Mouse (Mus musculus) cerebellum, postnatal 14 days (tissue): ENCODE data around the gene Emc9.

Source experiments
- DNase-seq, 2 experiments: peaks; one replicate each; pipeline ENCODE4 v3.0.0; 2021; ENCODE audit warnings: mixed read lengths in 2 of 2

Gene Emc9

DNA sequence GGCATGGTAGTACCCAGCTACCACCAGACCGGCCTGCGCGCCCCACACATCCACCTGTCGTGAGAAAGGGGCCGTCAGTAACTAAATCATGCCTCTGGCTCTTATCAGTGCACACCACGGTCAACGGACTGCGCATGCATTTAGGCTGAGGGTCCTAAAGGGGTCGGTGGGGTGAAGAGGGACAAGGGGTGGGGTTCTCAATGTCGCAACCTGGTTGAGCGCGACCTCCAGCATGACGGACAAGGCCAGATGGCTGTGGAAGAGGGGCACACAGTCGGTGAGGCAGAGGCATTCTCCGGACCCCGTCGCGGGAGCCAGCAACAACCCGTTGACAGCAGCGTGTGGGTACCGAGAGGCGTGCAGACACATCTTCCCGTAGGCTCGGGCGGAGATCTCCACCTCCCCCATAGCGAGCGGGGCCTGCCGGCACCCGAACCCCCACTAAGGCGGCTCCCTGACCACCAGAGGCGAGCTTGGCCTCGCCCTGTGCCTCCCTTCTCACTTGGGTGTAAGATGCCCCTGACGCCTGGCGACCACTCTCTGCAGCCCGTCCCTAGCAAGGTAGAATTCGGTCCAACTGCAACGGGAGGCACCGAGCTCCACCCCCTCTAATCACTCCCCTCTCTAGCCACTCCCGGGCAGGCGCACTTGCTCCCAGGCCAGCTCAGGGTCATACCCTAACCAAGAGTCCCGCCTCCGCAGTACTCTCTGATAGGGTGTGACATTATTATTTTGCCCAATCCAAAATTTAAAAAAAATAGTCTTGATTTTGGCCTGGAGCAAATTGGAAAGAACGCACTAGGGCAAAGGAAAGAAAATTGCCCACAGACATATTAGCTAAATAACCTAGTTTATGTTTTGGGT lies at the start of gene Emc9:
Emc9 (minus strand) TSS at position 601 of the 864 bp plus-strand sequence.
- DNase-seq = peak; percentile 79 to 81

DNA sequence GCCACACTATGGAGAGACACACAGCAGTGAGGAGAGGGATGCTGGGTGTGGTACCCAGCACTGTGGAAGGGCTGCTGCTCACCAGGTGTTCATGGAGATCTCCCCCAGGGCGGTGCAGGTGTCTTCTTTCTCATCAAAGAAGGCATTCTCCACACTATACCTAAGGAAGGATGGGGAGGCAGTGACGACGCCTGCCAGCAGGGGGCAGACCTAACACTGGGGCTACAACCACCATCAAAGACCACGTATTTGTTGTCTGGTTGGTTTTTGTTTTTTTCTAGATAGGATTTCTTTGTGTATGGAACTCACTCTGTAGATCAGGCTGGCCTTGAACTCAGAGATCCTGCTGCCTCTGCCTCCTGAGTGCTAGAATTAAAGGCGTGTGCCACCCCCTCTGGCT lies 44.2 kb upstream of the Emc9 start:
- peak; percentile 37 to 68 for DNase-seq

DNA sequence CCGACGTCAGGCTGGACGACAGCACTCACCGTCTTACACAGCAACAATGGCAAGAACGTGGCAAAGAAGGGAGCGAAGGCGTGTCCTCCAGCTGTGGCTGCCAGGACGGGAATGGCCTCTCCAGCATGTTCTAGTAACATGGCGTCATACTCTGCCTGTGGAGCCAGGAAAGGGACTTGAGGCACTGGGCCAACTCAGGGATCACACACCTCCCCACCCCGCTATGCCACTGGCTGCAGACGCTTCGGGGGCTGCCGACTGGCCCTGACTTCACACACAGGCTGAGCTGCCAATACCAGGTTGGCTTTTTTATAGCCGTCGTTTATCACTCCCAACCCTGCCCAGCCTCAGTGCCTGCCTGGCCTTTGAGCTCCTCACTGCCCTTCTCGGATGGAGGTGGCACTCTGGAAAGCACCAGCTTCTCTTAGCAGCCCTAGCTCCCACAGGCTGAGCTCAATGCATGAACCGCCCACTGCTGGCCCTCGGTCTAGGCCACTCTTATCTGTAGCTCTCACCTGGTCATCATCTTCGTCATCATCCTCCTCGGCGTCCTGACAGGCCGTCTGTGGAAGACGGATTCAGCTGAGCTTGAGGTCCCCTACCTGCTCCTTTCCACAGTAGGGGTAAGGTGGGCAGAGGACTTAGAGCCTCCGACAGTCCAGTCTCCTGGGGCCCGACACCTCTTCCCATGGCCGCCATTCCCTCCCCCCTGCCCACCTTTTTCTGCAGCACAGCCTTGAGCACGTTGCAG lies 43.1 kb upstream of the Emc9 start:
- DNase-seq = no peak

DNA sequence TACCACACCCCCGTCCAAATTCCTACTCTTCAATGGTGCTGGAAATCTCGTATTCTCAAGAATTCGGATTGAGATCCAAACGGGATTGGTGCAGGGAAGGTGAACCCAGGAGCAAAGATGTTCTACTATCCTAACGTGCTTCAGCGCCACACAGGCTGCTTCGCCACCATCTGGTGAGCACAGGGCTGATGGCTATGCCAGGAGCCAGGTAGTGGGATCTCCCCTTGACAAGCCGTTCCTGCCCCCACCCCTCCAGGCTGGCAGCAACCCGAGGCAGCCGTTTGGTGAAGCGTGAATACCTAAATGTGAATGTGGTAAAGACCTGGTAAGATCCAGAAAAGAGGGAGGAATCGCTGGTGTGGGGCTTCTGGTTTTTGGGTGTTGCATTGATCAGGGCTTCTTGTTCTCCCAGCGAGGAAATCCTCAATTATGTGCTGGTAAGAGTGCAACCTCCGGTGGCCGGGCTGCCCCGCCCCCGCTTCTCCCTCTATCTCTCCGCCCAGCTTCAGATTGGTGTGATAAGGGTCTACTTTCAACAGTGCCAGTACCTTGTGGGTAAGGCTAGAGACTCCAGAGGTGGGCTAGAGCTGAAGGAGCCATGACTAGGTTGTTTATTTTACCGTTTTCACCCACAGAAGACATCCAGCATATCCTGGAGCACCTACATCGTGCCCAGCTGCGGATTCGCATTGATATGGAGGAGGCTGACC lies 33.5 kb upstream of the Emc9 start:
- peak; percentile 70 to 81 for DNase-seq

DNA sequence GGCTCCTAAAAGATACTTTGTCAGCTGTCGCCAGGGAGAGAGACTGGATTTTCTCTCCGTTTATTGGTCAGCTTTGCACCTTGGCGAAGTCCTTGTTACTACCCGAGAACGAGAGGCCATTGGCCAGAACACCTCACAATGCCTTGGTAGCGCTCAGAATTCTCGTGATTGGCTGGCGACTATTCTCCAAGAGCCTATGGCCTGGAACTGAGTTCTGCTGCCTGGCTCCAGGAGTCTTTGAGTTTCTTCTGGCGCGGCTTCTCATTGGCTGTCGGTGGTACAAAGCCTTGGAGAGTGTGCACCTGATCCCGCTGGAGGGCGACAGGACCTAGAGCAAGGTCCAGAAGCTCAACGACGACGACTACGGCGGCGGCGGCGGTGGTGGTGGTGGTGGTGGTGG lies 32.7 kb upstream of the Emc9 start, which contains the start of gene Rec8:
Rec8 (plus strand) TSS at position 216 of the 400 bp plus-strand sequence.
- DNase-seq = peak; percentile 72 to 78

DNA sequence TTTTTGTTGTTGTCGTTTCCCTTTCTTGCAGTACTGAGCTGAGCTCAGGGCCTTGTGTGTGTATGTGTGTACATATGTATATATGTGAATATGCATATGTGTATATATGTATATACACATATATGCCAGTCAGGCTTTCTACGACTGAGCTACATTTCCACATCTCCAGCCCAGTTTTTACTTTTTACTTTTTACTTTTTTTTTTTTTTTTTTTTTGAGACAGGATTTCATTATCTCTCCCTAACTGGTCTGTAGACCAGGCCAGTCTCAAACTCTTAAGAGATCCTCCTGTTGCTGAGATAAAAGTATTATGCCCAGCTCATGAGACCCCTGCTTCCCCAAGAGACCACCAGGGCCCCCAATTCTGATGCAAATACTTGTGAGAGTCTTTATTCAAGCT lies 31.7 kb upstream of the Emc9 start:
- DNase-seq = no peak

DNA sequence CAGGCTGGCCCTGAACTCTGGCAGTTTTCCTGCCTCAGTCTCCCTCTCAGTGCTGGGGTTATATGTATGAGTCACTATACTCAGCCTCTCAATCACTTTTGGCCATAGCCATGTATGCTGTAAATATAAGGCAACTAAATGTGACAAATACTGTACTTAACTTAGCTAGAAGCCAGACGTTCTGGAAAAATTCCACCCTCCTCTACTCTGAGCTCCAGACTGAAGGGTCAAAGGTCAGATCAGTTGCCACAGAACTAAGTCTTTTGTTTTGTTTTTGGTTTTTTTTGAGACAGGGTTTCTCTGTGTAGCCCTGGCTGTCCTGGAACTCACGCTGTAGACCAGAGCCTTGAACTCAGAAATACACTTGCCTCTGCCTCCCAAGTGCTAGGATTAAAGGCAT lies 30.8 kb upstream of the Emc9 start:
- DNase-seq = no peak

DNA sequence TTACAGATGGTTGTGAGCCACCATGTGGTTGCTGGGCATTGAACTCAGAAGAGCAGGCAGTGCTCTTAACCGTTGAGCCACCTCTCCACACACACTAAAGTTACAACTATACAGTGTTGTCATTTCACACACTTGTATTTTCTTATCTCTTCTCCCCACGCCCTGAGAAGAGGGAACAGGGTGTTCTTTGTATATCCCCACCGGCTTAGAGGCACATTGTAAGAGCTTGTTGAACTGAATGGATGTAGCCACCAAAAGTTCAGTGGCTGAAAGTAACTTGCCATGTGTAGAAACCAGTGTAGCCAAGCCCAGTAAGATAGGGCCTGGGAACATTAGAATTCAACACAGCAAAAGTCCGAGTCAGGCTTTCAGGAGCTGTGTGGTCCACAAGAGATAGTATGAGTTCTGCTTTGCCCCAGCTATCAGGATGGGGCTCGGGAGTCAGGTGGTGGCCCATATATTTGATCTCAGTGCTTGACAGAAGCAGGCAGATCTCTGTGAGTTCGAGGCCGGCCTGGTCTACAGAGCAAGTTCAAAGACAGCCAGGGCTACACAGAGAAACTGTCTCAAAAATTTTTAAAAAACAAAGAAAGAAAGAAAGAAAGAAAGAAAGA lies 29.6 kb upstream of the Emc9 start:
- no peak for DNase-seq

DNA sequence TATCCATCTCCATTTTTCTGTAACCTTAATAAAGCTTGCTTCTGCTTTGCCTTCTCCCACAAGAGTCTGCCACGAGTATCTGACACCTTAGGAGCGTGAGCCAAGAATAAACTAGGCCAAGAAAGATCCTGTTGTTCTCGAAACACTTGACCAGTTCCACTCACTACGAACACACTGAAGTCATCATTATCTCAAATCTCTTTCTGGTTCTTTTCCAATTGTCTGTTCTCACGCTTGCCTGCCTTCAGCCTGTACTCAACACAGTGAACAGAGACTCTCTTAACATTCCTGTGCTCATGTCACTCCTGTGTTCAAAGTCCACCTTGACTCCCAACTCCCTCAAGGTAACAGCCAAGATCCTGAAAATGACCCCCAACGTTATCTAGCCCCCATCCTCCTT lies 28.2 kb upstream of the Emc9 start:
- DNase-seq = no peak

DNA sequence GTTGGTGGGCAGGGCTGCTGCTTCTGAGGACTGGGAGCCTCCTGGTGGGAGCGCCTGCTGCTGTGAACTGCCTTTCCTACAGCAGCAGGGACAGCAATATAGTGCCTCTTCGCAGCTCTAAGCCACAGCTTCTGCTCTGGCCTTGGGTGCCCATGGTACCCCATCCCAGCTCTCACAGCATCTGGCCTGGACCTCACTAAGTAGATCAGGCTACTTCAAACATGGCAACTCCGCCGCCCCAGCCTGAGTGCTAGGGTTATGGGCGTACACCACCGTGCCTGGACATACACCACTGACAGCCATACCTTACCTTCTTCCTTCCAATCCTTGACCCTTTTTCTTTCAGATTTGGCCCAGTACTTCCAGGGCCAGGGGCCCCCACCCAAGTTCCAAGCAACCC lies 23.2 kb upstream of the Emc9 start:
- DNase-seq = no peak

DNA sequence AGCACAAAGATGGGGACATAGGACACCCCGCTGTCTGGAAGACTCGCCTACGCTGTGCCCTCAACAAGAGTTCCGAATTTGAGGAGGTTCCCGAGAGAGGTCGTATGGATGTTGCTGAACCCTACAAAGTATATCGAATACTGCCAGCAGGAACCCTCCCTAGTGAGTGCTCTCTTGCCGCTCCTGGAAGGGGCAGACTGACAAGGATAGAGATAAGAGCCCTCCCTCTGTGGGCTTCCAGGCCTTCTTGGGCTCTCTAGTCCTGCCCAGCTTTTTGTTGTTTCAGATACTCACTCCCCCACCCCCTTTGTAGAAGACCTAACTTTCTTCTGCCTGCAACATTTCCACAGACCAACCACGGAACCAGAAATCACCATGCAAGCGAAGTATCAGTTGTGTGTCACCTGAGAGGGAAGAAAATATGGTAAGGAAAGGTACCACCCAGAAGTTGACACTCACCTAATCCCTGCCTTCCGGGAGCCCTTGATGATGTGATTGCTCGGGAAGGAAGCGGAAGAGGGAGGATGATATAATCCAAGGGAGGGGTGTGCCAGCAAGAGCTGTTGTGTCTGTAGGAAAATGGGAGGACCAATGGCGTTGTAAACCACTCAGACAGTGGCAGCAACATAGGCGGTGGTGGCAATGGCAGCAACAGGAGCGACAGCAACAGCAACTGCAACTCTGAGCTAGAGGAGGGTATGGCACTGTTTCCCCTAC lies 20.8 kb upstream of the Emc9 start:
- no peak for DNase-seq

DNA sequence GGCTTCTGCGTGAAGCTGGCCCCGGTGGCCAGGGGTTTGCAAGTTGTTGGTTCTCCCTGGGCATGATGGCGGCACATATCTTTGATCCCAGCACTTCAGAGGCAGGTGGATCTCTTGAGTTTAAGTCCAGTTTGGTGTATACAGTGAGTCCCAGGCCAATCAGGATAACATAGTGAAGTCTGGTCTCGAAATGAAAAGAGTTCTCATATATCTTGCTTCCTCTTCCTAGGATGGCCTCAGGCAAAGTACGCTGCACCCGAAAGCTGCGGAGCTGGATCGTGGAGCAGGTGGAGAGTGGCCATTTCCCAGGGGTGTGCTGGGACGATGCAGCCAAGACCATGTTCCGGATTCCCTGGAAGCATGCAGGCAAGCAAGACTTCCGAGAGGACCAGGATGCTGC lies 19.7 kb upstream of the Emc9 start:
- DNase-seq = no peak

DNA sequence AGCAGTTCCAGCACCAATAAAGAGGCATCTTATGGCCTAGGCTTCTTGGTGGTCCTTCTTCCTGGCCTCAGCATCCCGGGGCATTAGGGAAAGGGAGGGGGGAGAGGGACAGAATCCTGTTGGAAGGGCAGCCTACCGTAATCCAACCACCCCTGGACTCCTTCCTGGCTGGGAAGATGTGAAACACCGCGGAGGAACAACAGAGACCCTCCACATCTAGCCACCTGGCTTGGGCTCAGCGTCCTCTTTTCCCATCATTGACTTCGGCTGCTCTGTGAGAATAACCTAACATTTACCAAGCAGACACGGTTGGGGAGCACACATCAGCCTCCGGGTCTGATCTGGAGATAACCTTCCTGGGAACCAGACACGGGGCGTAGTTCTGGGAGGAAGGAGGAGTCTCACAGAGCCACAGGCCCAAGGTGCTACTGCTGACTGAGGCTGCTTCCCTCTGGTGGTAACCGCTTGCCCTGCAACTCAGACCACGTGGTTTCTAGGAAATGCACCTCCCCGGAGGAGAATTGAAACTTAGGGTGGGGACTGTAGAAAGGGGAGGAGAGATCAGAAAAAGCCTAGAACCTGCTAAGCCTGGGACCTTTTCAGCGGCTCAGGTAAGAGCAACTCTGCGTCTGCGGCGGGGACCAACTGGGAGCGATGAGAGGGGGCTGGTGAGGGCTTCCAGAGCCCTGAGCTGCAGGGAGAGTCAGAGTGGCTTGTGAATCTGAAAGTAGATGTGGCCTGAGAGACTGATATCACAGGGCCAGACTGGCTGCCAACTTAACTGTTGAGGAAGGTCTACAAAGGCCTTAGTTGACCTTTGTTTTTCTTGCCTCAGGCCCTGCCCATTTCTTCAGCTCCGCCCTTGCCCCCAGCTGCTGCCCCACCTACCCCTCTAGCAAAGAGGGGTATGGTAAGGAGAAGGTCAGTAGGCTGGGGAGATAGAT lies 18.8 kb upstream of the Emc9 start:
- peak; percentile 90 to 93 for DNase-seq

DNA sequence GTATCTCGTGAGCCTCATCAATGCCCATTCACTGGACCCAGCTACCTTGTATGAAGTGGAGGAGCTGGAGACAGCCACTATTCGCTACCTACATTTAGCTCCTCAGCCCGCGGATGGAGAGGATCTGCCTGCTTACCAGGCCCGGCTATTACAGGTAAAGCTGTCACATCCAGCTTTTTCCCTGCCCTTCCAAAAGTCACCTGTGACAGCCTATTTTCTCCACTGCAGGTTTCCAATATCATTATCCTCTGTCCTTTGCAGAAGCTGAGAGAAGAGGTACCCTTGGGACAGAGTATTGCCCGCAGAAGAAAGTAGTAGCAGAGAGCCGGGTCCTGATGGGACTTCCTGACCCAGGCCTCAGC lies 18.1 kb upstream of the Emc9 start, which contains the start of gene Irf9:
Irf9 (plus strand) TSS at position 301 of the 362 bp plus-strand sequence.
- DNase-seq = no peak

DNA sequence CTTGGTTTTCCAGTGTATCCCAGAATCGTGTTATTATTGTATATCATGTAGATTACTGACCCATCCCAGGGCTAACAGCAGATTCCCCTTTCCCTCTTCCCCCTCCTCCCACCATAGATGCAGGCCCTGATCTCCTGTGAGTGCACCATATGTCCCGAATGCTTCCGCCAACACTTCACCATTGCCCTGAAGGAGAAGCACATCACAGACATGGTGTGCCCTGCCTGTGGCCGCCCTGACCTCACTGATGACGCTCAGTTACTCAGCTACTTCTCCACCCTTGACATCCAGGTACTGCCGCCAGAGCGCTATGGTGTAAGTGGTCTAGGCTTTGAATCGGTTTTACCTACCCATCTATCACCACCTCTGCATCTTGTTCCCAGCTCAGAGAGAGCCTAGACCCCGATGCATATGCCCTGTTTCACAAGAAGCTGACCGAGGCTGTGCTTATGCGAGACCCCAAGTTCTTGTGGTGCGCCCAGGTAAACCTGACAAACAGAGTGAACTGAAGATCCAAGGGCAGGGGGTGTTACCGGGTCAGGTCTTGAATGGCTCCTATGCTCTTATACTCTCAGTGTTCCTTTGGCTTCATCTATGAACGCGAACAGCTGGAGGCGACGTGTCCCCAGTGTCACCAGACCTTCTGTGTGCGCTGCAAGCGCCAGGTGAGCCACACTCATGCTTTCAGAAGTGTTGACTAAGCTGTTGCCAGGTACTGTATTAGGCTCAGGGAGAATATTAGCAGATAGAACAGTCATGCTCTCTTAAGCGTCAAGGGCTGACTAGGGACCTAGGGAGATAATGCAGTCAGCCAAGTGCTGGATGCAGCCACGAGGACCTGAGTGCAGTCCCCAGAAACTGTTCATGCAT lies 13.7 kb upstream of the Emc9 start:
- DNase-seq = no peak

DNA sequence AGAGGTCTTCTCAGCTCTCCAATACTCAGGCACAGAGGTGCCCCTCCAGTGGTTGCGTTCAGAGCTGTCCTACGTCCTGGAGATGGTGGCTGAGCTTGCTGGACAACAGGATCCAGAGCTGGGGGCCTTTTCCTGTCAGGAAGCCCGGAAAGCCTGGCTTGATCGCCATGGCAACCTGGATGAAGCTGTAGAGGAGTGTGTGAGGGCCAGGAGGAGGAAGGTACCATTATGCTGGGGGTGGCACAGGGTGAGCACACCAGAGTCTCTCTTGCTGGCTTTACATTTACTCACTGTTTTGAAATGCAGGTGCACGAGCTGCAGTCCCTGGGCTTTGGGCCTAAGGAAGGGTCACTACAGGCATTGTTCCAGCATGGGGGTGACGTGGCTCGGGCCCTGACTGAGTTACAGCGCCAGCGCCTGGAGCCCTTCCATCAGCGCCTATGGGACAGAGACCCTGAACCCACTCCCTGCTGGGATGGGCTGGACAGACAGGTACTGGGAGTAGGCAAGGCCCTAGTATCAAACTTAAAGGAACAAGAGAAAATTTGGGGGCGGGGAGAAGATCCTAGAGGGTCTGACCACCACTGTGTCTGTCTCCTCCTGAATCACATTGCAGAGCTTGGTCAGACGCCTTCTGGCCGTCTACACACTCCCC lies 11.1 kb upstream of the Emc9 start:
- DNase-seq = peak; percentile 52 to 68

DNA sequence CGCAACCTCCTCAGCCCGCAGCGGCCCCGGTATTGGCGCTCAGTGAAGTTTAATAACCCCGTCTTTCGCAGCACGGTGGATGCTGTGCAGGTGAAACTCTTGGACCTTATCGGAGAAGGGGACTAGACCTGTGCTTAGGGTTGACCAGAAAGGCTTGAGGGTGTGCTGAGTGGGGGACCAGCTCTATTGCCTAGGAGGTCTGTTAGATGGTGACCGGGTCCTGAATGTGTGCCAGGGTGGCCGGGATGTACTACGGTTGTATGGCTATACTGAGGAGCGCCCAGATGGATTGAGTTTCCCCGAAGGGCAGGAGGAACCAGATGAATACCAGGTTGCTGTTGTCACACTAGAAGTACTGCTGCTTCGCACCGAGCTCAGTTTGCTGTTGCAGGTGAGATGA lies 7.1 kb upstream of the Emc9 start:
- DNase-seq = peak; percentile 38 to 67

DNA sequence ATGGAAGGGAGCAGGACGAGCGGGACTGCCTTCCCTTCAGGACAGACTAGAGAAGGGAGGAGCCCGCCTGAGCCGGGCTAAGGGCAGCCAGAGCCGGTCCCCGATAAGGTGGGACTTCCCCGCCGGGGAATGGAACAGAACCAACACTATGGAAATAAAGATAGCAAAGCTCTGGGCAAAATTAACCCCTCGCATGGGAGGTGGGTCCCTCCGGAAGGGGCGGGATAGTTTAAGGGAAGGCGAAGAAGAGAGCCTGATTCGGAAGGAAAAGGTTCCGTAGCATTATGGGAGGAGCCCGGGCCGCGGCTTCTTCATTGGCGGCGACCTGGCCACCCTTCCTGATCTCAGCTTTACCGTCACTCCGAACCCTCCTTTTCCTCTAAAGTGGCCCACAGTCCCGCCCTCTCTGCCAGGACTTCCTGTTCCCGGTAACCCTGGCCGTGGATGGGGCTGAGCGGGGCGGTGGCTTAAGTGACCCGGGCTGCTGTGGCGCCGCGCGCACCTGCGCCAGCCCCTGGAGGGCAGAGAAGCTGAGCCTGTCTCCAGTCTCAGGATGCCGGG lies 6.3 kb upstream of the Emc9 start, which contains the start of gene Rnf31:
Rnf31 (plus strand) TSS at position 378 of the 561 bp plus-strand sequence.
- DNase-seq = peak; percentile 93

DNA sequence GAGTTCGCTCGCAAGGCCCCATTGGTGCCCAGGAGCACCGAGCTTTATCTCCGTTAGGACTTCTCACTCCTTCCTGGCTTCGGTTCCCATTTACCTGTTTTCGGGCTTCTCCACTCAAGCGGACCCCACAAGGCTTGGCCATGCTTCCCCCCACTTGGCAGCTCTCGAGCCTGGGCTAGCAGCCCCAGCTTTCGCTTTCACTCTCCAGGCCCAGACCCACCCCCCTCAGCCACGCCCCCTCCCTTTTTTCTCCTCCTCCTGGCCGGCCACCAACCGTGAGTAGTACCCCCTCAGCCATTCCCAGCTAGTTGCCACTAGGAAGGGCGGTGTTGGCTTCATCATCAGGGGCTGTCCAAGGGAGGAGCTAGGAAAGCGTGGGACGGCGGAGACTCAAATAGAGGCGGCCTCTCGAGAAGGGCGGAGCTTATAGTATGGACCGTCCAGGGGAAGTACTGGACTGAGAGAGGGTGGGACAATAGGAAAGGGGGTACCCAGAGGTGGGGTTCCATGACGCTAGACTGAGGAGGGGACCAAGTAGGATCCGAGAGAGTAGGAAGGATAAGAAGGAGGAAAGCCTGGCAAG lies 5.7 kb upstream of the Emc9 start, which contains the start of gene Psme2:
Psme2 (minus strand) TSS at position 366 of the 583 bp plus-strand sequence.
- peak; percentile 86 to 89 for DNase-seq
